Mouse (Mus musculus): ENCODE results near the gene Prom2.

GRCm38 (mm10) chr2:127532379-127532778, 8.9 kb downstream of the Prom2 start:
- TF ChIP-seq POLR2A (IDR thresholded peaks at IDR 0.05; ENCODE audit: control insufficient read depth, low read depth, low read length): no peak
- no peak for TF ChIP-seq CTCF (IDR thresholded peaks at IDR 0.05; ENCODE audit: control insufficient read depth, insufficient read depth, insufficient replicate concordance, low read depth, low read length)

All from testis, adult 2 months (tissue).